5 mouse cellular contexts compared by ENCODE assay signal in genomic region chr4:3494123-3494681, GRCm38 (mm10).
DNase-seq lines count a peak whose midpoint lies in the region; ATAC-seq and TF ChIP-seq lines count a peak whose summit lies in the region.
"Not testable (repeated sequence)": the region's sequence is repeated elsewhere in the genome, so short reads cannot be mapped to it uniquely, and the experiment has no call there.

No protein-coding gene starts in this region.

- H3K9ac ChIP-seq in heart, embryonic 16.5 days (ENCODE audit: low read length); liver, embryonic 14.5 days (replicated peaks); lung, postnatal 0 days (replicated peaks; ENCODE audit: low read depth): not testable (repeated sequence)

- WGBS in heart, embryonic 16.5 days, result no CpG with 5 or more reads among the region's 5 CpGs
- no CpG with 5 or more reads among the region's 5 CpGs for WGBS in liver, embryonic 14.5 days (ENCODE audit: insufficient replicate concordance)
- WGBS in lung, postnatal 0 days, result no CpG with 5 or more reads among the region's 5 CpGs

- not testable (repeated sequence) for H3K27ac ChIP-seq in heart, embryonic 16.5 days (ENCODE audit: low read length); liver, embryonic 14.5 days; lung, postnatal 0 days (ENCODE audit: low read length)

- ATAC-seq in common myeloid progenitor, adult 5-6 weeks (replicated peaks; ENCODE audit: low read depth, poor library complexity, severe bottlenecking), result peak; percentile 53
- ATAC-seq in heart, embryonic 16.5 days (replicated peaks; ENCODE audit: extremely low read depth, insufficient read depth, low FRiP score), result 0 out of 2 replicates have a peak, but pooled peaks have one; percentile 6
- ATAC-seq in liver, embryonic 14.5 days (ENCODE audit: insufficient read depth), result peak; percentile 29; the same call in 1 of the 2 replicates
- 0 out of 2 replicates have a peak, but pooled peaks have one; percentile 25 for ATAC-seq in lung, postnatal 0 days
- ATAC-seq in megakaryocyte progenitor cell, adult 5-6 weeks (replicated peaks; ENCODE audit: poor library complexity), result peak; percentile 64

- not testable (repeated sequence) for TF ChIP-seq EP300 in liver, embryonic 14.5 days (IDR thresholded peaks at IDR 0.05; ENCODE audit: low read depth); lung, postnatal 0 days (IDR thresholded peaks at IDR 0.05)

- H3K9me3 ChIP-seq in heart, embryonic 16.5 days (replicated peaks; ENCODE audit: control insufficient read depth, low read length); liver, embryonic 14.5 days (ENCODE audit: control insufficient read depth, low read length); lung, postnatal 0 days (ENCODE audit: low read length): not testable (repeated sequence)

- H3K36me3 ChIP-seq in heart, embryonic 16.5 days (ENCODE audit: control insufficient read depth, insufficient read depth); liver, embryonic 14.5 days (replicated peaks; ENCODE audit: control insufficient read depth, insufficient read depth, low read depth); lung, postnatal 0 days (ENCODE audit: insufficient read depth, low read length): not testable (repeated sequence)

- not testable (repeated sequence) for DNase-seq in liver, embryonic 14.5 days (ENCODE audit: low read depth in 3 of 3, low spot score in 3 of 3); lung, postnatal 0 days (ENCODE audit: low spot score)

- not testable (repeated sequence) for H3K4me1 ChIP-seq in heart, embryonic 16.5 days (ENCODE audit: control insufficient read depth, insufficient read depth, low read length); liver, embryonic 14.5 days (replicated peaks; ENCODE audit: control insufficient read depth in 2 of 2, insufficient read depth in 2 of 2, low read length in 1 of 2); lung, postnatal 0 days (ENCODE audit: insufficient read depth, low read depth, low read length)

- not testable (repeated sequence) for H3K4me3 ChIP-seq in heart, embryonic 16.5 days (ENCODE audit: low read length); liver, embryonic 14.5 days (ENCODE audit: insufficient read depth in 1 of 2, low read depth in 2 of 2, low read length in 2 of 2); lung, postnatal 0 days (ENCODE audit: low read depth, low read length)

- not testable (repeated sequence) for H3K4me2 ChIP-seq in heart, embryonic 16.5 days (ENCODE audit: low read depth, low read length); liver, embryonic 14.5 days (ENCODE audit: low read depth); lung, postnatal 0 days (replicated peaks; ENCODE audit: low read depth, low read length)

- not testable (repeated sequence) for TF ChIP-seq CTCF in liver, embryonic 14.5 days (IDR thresholded peaks at IDR 0.05; ENCODE audit: low read depth); lung, postnatal 0 days (IDR thresholded peaks at IDR 0.05)

- H3K27me3 ChIP-seq in heart, embryonic 16.5 days (ENCODE audit: control insufficient read depth, insufficient read depth, low read length); liver, embryonic 14.5 days (ENCODE audit: control insufficient read depth, insufficient read depth, low read length); lung, postnatal 0 days (replicated peaks; ENCODE audit: insufficient read depth, low read length): not testable (repeated sequence)

Comparison
In these comparisons a context has a peak if more than half of its experiments do, and no peak if none do; other contexts are left out.
1. ATAC-seq: peak in every context shown above with its lines; median percentile 64 in megakaryocyte progenitor cell, adult 5-6 weeks; 53 in common myeloid progenitor, adult 5-6 weeks; 29 in liver, embryonic 14.5 days; 25 in lung, postnatal 0 days; 6 in heart, embryonic 16.5 days.